Mouse (Mus musculus) lung, adult 2 months (tissue): Measurements from ENCODE around the gene AU041133.
"Not testable (repeated sequence)": the region's sequence is repeated elsewhere in the genome, so short reads cannot be mapped to it uniquely, and the experiment has no call there.

ENCODE experiments used
- CTCF ChIP-seq: fragments of 200-500 bp; IDR thresholded peaks from 2 replicates; pipeline ENCODE4 v1.5.1; 2011; ENCODE audit warnings: mild to moderate bottlenecking, low read length, control low read depth; ENCODE audit not compliant: insufficient read depth
- POLR2A ChIP-seq: fragments of 200-500 bp; IDR thresholded peaks from 2 replicates; pipeline ENCODE4 v1.6.1; 2011; ENCODE audit warnings: low read depth, mild to moderate bottlenecking, control low read depth, low read length, borderline replicate concordance; ENCODE audit errors: extremely low read depth

GRCm38 (mm10) chr10:82083622-82083971, 44.2 kb upstream of the AU041133 start:
- TF ChIP-seq CTCF, POLR2A: not testable (repeated sequence)
